30 mouse cellular contexts compared by ENCODE assay signal in genomic region chr10:72119447-72119846, GRCm38 (mm10).
DNase-seq lines count a peak whose midpoint lies in the region; TF ChIP-seq lines count a peak whose summit lies in the region.
"Had no signal": no experiment of that assay in that cellular context is flagged by ENCODE, and none has a peak within 500 bp of the region (broad histone marks: within the 10 kb centered on the region; RNA-seq: fewer than 3 reads in every experiment).

No protein-coding gene starts in this region.

- in situ Hi-C loops in CH12.LX (cut with MboI; ENCODE audit: low pct_ligation_motif_present, low pct_unique_long_range_greater_than_20kb, low sequenced_read_pairs), result no loop called here

- H3K27ac ChIP-seq in CH12.LX (ENCODE audit: insufficient read depth, low read depth), result no peak overlapping the region
- H3K27ac ChIP-seq: embryonic facial prominence, embryonic 10.5 days; embryonic facial prominence, embryonic 15.5 days; forebrain, embryonic 12.5 days; heart, embryonic 13.5 days; hindbrain, embryonic 12.5 days; hindbrain, postnatal 0 days; intestine, embryonic 15.5 days; liver, embryonic 14.5 days; lung, embryonic 15.5 days; midbrain, embryonic 12.5 days; neural tube, embryonic 13.5 days had no signal

- H3K27me3 ChIP-seq in CH12.LX (replicated peaks), result no peaks in the 10 kb centered on the region
- H3K27me3 ChIP-seq: embryonic facial prominence, embryonic 15.5 days; forebrain, embryonic 12.5 days; heart, embryonic 13.5 days; hindbrain, embryonic 12.5 days; intestine, embryonic 15.5 days; lung, embryonic 15.5 days; megakaryocyte, embryonic 14.5 days; midbrain, embryonic 12.5 days; neural tube, embryonic 13.5 days had no signal

- H3K4me2 ChIP-seq in CH12.LX (ENCODE audit: insufficient read depth, low read depth, poor library complexity, severe bottlenecking), result no peak overlapping the region
- H3K4me2 ChIP-seq: embryonic facial prominence, embryonic 15.5 days; forebrain, embryonic 12.5 days; heart, embryonic 13.5 days; hindbrain, embryonic 12.5 days; intestine, embryonic 15.5 days; lung, embryonic 15.5 days; midbrain, embryonic 12.5 days; neural tube, embryonic 13.5 days had no signal

- TF ChIP-seq CTCF in CH12.LX (conservative IDR thresholded peaks at IDR 0.05 in 1 of 2, IDR thresholded peaks at IDR 0.05 in 1 of 2; ENCODE audit: low read depth in 2 of 2, low read length in 2 of 2), result peak; percentile 16 to 17; a peak in 2 of 4 replicates
- TF ChIP-seq CTCF in brain, embryonic 14.5 days (IDR thresholded peaks at IDR 0.05; ENCODE audit: borderline replicate concordance, extremely low read depth, insufficient read depth, insufficient read length), result peak; percentile 2; the same call in 1 of the 2 replicates

- H3K36me3 ChIP-seq in CH12.LX (replicated peaks in 1 of 2; ENCODE audit: control insufficient read depth in 1 of 2, insufficient read depth in 1 of 2, low read length in 1 of 2), result no peaks in the 10 kb centered on the region
- H3K36me3 ChIP-seq: embryonic facial prominence, embryonic 10.5 days; embryonic facial prominence, embryonic 15.5 days; forebrain, embryonic 12.5 days; heart, embryonic 13.5 days; hindbrain, embryonic 12.5 days; intestine, embryonic 15.5 days; lung, embryonic 15.5 days; midbrain, embryonic 12.5 days; neural tube, embryonic 13.5 days had no signal

- TF ChIP-seq POLR2A in CH12.LX (IDR thresholded peaks at IDR 0.05; ENCODE audit: low read depth, low read length), result no peak
- TF ChIP-seq POLR2A in brain, embryonic 14.5 days (IDR thresholded peaks at IDR 0.05; ENCODE audit: borderline replicate concordance, extremely low read depth, insufficient read depth, insufficient read length, poor library complexity, severe bottlenecking), result no peak

- H3K9me3 ChIP-seq in CH12.LX (replicated peaks; ENCODE audit: low read length), result peaks cover 14% of the 10 kb centered on the region
- H3K9me3 ChIP-seq: embryonic facial prominence, embryonic 15.5 days; forebrain, embryonic 12.5 days; hindbrain, embryonic 12.5 days; intestine, embryonic 15.5 days; lung, embryonic 15.5 days had no signal

- TF ChIP-seq EP300 in CH12.LX (IDR thresholded peaks at IDR 0.05; ENCODE audit: low read length), result no peak

- H3K9ac ChIP-seq in CH12.LX (ENCODE audit: insufficient read depth, low read depth), result no peak overlapping the region
- H3K9ac ChIP-seq: embryonic facial prominence, embryonic 15.5 days; forebrain, embryonic 12.5 days; forebrain, postnatal 0 days; heart, embryonic 13.5 days; hindbrain, embryonic 12.5 days; intestine, embryonic 15.5 days; liver, embryonic 14.5 days; lung, embryonic 15.5 days; midbrain, embryonic 12.5 days; neural tube, embryonic 13.5 days had no signal

- dilution Hi-C loops in CH12.LX (cut with MboI; ENCODE audit: extremely low pct_ligation_motif_present, extremely low pct_unique_long_range_greater_than_20kb, low sequenced_read_pairs), result no loop called here

- H3K4me1 ChIP-seq in CH12.LX (ENCODE audit: control insufficient read depth in 1 of 2, insufficient read depth in 2 of 2), result no peaks in the 10 kb centered on the region
- H3K4me1 ChIP-seq: embryonic facial prominence, embryonic 10.5 days; embryonic facial prominence, embryonic 15.5 days; forebrain, embryonic 12.5 days; heart, embryonic 13.5 days; hindbrain, embryonic 12.5 days; intestine, embryonic 15.5 days; lung, embryonic 15.5 days; megakaryocyte, embryonic 14.5 days; midbrain, embryonic 12.5 days; neural tube, embryonic 13.5 days had no signal

- DNase-seq in 3T3-L1 (ENCODE audit: low read depth, low spot score) (peak; percentile 2), CH12.LX (ENCODE audit: extremely low read depth) (peak; percentile 2), NIH3T3 (ENCODE audit: low read depth) (peak; percentile 6)
- no peak for DNase-seq in brain, embryonic 14.5 days (ENCODE audit: low read depth)
- no peak for DNase-seq in right cerebral cortex, postnatal 25 days
- no peak for DNase-seq in adrenal gland, adult 18-20 months (ENCODE audit: low spot score in 2 of 2)
- no peak for DNase-seq in cerebellum, adult 11-12 months
- DNase-seq: adrenal gland, postnatal 14 days; cerebellum, adult 18-20 months; cerebellum, postnatal 25 days; forebrain, postnatal 0 days; heart, postnatal 10 days; kidney, adult 2 months; kidney, postnatal 36 days; layer of hippocampus, postnatal 36 days; liver; lung, postnatal 4 days; thymus, postnatal 4 days had no signal

- no peak overlapping the region for H3K4me3 ChIP-seq in CH12.LX (replicated peaks in 1 of 3; ENCODE audit: low read depth in 2 of 3, low read length in 2 of 3, poor library complexity in 1 of 3)
- H3K4me3 ChIP-seq: embryonic facial prominence, embryonic 10.5 days; embryonic facial prominence, embryonic 15.5 days; forebrain, embryonic 12.5 days; heart, embryonic 13.5 days; hindbrain, embryonic 12.5 days; intestine, embryonic 15.5 days; lung, embryonic 15.5 days; megakaryocyte, embryonic 14.5 days; midbrain, embryonic 12.5 days; neural tube, embryonic 13.5 days had no signal

- TF ChIP-seq RAD21 in CH12.LX (IDR thresholded peaks at IDR 0.05; ENCODE audit: low read depth, low read length), result no peak; the same call in none of the 2 replicates

- no peaks in the 10 kb centered on the region for H3K79me2 ChIP-seq in CH12.LX (replicated peaks; ENCODE audit: control insufficient read depth, extremely low read depth, insufficient read depth, poor library complexity, severe bottlenecking)

TF ChIP-seq in CH12.LX, 34 proteins besides CTCF, POLR2A, EP300 and RAD21:
- TF ChIP-seq UBTF (IDR thresholded peaks at IDR 0.05; ENCODE audit: low read depth, low read length) (no peak), JUND (conservative IDR thresholded peaks at IDR 0.05; ENCODE audit: low read depth, low read length) (no peak), POLR2AphosphoS2 (IDR thresholded peaks at IDR 0.05; ENCODE audit: low read depth, low read length) (no peak), ETS1 (conservative IDR thresholded peaks at IDR 0.05; ENCODE audit: low read depth, low read length) (no peak), SMC3 (IDR thresholded peaks at IDR 0.05; ENCODE audit: low read depth, low read length) (0 out of 2 replicates have a peak, but pooled peaks have one; percentile 6), USF1 (IDR thresholded peaks at IDR 0.05; ENCODE audit: low read depth, low read length) (no peak), MEF2A (IDR thresholded peaks at IDR 0.05; ENCODE audit: borderline replicate concordance, low read depth, low read length) (no peak), KAT2A (IDR thresholded peaks at IDR 0.05; ENCODE audit: insufficient replicate concordance, low read length) (no peak), ELF1 (IDR thresholded peaks at IDR 0.05; ENCODE audit: low read depth, low read length) (no peak)

Comparison
In these comparisons a context has a peak if more than half of its experiments do, and no peak if none do; other contexts are left out.
1. DNase-seq: peak in 3T3-L1 (single experiment), CH12.LX (single experiment) and NIH3T3 (single experiment); none in brain, embryonic 14.5 days (single experiment), right cerebral cortex, postnatal 25 days (single experiment), adrenal gland, adult 18-20 months (0 of 2) and cerebellum, adult 11-12 months (single experiment).